Mouse (Mus musculus) heart, adult 9 months (tissue): ENCODE results near the gene Noxred1.
"Not testable (repeated sequence)": the region's sequence is repeated elsewhere in the genome, so short reads cannot be mapped to it uniquely, and the experiment has no call there.

Experiments used
- DNase-seq, 2 experiments: peaks; one replicate each; pipeline ENCODE4 v3.0.0; 2022; ENCODE audit warnings: low spot score in 2 of 2

Gene Noxred1

DNA sequence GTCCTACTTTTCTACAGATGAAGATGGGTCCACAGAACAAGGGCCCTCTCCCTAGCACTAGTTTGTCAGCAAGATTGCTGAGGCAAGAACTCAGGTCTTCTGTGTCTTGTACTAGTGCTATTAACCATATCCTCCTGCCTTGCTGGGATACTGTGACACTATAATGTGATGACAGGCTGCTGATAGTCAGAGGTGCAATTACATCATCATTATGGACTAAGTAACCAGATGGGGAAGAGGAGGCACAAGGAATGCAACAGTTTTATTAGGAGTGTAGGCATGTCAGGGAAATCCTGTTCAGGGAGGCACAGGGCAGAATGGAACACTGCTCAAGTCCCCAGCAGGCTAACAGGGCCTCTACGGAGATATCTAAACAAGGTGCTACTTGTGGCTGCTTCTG lies at the start of gene Noxred1:
Noxred1 (minus strand) TSS at position 101 of the 400 bp plus-strand sequence.
- no peak for DNase-seq

GRCm38 (mm10) chr12:87284726-87285125 lies 46.2 kb upstream of the Noxred1 start:
- DNase-seq = no peak

GRCm38 (mm10) chr12:87284268-87284667 lies 45.7 kb upstream of the Noxred1 start:
- DNase-seq = no peak

- no peak for DNase-seq
These were observed 45.2 kb upstream of the Noxred1 start for GRCm38 (mm10) chr12:87283706-87284105.

GRCm38 (mm10) chr12:87282743-87283142 lies 44.2 kb upstream of the Noxred1 start:
- no peak for DNase-seq

DNA sequence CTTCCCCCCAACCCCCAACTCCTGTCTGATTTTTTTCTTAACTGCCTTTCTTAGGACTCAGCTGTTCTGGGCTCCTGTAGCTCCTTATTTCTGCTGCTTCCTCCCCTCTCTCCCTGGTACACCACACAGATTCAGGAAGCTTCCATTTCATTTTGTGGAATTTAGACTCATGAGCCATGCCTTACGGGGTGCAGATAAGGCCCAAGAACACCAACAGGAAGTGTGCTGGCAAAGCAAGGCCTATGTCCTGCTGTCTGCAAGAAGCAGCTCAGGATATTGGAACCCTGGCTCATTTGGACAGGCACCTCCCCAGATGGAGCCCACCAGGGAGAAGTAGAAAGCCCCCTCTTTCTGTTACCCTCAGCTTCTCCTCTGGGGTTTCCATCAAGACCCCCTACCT lies 43.2 kb upstream of the Noxred1 start:
- DNase-seq = no peak

- no peak for DNase-seq
These were observed 41.3 kb upstream of the Noxred1 start for GRCm38 (mm10) chr12:87279879-87280278.

- DNase-seq = no peak
These were observed 40.8 kb upstream of the Noxred1 start for GRCm38 (mm10) chr12:87279350-87279749.

GRCm38 (mm10) chr12:87278118-87278730 lies 39.7 kb upstream of the Noxred1 start:
- no peak for DNase-seq

- DNase-seq = not testable (repeated sequence)
These were observed 38.7 kb upstream of the Noxred1 start for GRCm38 (mm10) chr12:87277251-87277650.

DNA sequence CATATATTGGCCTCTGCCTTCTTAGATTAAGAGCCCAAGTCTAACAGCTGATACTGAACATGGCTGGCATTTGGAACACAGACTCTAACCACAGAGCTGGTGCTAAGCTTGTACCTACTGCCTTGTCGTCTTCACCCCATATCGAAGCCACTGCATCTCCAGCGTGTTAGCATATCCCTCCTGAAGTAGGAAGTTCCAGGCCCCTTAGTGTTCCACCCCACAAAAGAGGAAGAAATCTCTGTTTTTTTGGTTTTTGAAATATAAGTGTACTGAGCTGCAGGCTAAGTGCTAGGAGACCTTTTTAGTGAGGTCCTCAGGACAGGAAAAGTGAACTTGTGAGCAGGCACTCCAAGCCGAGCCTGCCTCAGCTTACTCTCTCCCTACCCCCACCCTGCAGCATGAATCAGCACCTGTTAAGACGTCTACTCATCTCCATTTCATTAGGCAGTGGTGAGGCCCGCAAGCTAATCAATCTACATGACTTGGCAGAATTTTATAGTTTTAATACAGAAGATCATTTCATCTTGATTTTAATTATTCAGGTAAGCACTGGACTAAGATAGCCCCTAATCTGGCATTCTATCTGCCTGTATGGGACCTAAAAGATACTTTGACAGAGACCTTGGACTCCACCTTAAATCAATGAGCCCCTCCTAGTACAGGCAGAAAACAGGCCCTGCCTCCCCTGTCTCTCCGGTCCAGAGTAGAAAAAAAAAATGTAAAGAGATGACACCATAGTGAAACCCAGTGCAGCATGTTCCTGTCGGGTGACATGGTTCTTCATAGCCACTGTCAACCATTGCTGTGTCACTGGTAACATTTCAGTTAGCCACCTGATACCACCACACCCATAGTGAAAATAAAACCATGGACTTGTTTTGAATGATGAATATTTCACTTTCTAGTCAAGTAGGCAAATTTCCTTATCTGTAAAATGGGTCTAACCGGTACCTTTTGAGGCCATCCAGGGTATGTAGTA lies 36.6 kb upstream of the Noxred1 start:
- no peak for DNase-seq

- no peak for DNase-seq
These were observed 29.1 kb upstream of the Noxred1 start for GRCm38 (mm10) chr12:87267682-87268081.

GRCm38 (mm10) chr12:87266827-87267603 lies 28.5 kb upstream of the Noxred1 start:
- no peak for DNase-seq

DNA sequence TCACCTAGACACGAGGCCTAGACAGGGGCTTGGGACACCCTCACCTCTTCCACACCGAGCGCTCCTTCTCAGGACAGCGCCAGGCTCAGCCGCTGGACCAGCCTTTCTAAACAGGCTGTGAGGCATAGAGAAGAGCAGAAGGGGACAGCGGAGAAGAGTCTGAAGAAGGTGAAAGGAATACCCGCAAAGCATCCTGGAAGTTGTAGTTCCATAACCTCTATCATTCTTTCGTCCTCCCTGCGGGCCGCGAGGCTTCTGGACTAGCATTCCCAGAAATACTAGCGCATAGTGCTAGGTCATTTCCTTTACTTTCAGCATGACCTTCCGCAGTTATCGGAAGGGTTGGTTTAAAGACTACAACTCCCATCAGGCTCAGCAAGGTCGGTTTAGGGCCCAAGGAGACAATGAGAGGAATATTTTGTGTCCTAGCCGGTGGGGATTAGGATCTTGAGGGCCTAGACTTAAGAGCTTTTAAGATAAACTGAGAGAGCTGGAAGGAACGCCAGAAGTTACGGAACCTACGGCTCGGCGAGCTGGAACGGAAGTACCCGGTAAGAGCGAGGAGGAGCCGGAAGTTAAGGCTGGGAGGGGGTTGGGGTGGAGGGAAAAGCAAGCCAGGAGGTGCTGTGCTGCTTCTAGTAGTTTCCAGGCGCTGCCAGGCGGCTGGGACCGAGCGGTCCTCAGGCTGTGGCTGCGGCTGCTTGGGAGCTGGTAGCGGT lies 27.7 kb upstream of the Noxred1 start, which contains the start of the genes Vipas39 and Ahsa1:
Vipas39 (minus strand) TSS at position 149 of the 719 bp plus-strand sequence.
Ahsa1 (plus strand) TSS at position 372 of the 719 bp plus-strand sequence.
- DNase-seq = peak; percentile 93 to 96

DNA sequence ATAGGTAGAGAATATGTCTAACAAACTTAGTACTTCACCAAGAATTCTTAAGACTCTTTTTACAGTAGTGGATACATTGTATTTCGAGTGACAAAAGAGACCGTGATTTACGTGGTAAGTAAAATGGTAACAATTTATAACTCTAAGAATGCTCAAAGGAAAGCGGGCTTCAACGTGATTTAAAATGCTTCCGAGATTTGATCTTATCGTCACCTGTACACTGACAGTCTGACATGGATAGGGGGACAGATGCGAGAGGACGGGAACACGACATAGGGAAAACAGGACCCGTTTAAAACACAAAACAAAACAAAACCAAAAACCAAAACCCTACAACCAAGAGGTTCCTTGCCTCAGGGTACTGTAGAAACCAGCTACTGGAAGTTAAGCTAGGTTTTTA lies 26.9 kb upstream of the Noxred1 start:
- DNase-seq = no peak

GRCm38 (mm10) chr12:87260562-87260961 lies 22.0 kb upstream of the Noxred1 start:
- no peak for DNase-seq

DNA sequence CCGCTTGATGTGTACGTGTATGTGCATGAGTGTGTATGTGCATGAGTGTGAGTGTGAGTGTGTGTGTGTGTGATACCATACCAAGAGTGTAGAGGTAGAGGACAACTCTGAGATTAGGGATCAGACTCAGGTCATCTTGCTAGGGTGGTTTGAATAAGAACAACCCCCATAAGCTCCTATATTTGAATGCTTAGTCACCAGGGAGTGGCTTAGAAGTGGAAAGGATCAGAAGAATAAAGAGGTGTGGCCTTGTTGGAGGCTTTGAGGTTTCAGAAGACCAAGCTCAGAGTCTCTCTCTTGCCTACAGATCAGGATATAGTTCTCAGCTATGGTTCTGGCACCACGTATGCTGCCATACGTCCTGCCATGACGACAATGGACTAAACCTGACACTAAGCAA lies 18.1 kb upstream of the Noxred1 start:
- no peak for DNase-seq

DNA sequence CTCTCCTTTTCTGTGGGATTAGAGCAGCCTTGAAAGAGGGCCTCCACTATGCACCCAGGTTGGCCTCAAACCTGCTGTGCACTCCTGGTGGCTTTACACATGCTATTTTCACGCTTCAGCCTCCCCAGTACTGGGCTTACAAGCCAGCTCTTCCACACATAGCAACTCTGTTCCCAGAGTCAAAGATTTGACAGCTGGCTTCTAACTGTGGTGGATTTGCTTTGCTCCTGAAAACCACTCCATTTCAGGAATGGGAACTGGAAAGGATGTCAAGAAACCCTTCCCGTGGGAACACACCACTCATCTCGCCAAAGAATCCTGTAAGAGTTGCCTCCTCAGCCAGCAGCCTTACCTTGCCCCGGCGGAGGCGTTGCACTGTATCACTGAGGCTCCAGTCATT lies 15.3 kb upstream of the Noxred1 start:
- no peak for DNase-seq

- DNase-seq = no peak
These were observed 11.6 kb upstream of the Noxred1 start for GRCm38 (mm10) chr12:87250161-87250560.

GRCm38 (mm10) chr12:87236882-87237483 lies 1.5 kb downstream of the Noxred1 start:
- no peak for DNase-seq

DNA sequence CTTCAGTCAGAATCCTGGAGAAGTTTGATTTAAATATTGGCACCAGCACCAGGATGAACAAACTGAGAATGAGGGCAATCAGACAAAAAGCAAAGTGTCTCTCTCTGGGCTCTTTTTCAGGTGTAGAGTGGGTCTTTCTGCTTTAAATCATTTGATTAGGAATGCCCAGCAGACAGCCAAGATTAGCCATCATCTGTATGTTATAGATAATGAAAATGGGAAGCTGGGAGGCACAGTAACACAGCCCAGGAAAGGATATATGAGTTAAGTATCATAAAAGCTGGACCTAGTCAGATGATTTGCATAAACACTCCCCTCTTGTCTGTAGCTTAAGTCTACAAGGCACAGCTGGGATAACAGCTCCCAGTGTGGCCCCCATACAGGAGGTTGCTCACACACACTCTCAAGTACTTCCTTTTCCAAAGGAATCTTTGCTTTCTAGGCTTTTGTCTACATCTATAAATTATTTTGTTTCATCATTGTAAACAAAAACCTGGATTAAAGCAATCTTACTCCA lies 8.1 kb downstream of the Noxred1 start:
- no peak for DNase-seq
